Mouse (Mus musculus) intestine, embryonic 16.5 days (tissue): ENCODE measurements around the gene Mylip. TPM values are rescaled to one million over a fixed set of nuclear protein-coding genes. Genes with fewer than 3 reads are reported as not detected.

Experiments
- ATAC-seq: fragments of 200-750 bp; cut with Nextera tagmentation; 2 replicates; pipeline ENCODE4 v1.8.0; 2017; ENCODE audit warnings: moderate TSS enrichment, moderate library complexity
- H3K27ac ChIP-seq: fragments of 300-500 bp; sonication (generic); 2 replicates; pipeline ENCODE4 v1.5.1; 2014; ENCODE audit warnings: mild to moderate bottlenecking, low read length
- H3K27me3 ChIP-seq: fragments of 300-500 bp; sonication (generic); replicated peaks from 2 replicates; pipeline ENCODE4 v1.6.1; 2014; ENCODE audit warnings: low read length, control low read depth, mixed read lengths; ENCODE audit not compliant: control insufficient read depth, insufficient read depth
- H3K36me3 ChIP-seq: fragments of 300-500 bp; sonication (generic); 2 replicates; pipeline ENCODE4 v1.6.1; 2014; ENCODE audit warnings: low read length, control low read depth; ENCODE audit not compliant: control insufficient read depth, insufficient read depth
- H3K4me1 ChIP-seq: fragments of 300-500 bp; sonication (generic); 2 replicates; pipeline ENCODE4 v1.6.1; 2014; ENCODE audit warnings: low read length, control low read depth, mixed read lengths; ENCODE audit not compliant: control insufficient read depth, insufficient read depth
- H3K4me2 ChIP-seq: fragments of 300-500 bp; sonication (generic); 2 replicates; pipeline ENCODE4 v1.6.1; 2014; ENCODE audit warnings: low read depth, low read length, control low read depth
- H3K4me3 ChIP-seq: fragments of 300-500 bp; sonication (generic); 2 replicates; pipeline ENCODE4 v1.5.1; 2014; ENCODE audit warnings: mild to moderate bottlenecking, low read length
- H3K9ac ChIP-seq: fragments of 300-500 bp; sonication (generic); 2 replicates; pipeline ENCODE4 v1.6.1; 2014; ENCODE audit warnings: low read depth, low read length
- H3K9me3 ChIP-seq: fragments of 300-500 bp; sonication (generic); 2 replicates; pipeline ENCODE4 v1.6.1; 2016; ENCODE audit warnings: low read length, control low read depth; ENCODE audit not compliant: control insufficient read depth
- WGBS: fragments of 180-500 bp; shearing (Covaris S2); extraction: QIAGEN DNeasy Blood & Tissue Kit; methylation state at CpG from one replicate; pipeline ENCODE4 v1.1.7; 2014; 5-methylcytosine and 5-hydroxymethylcytosine counted together
- polyA plus RNA-seq: library from polyadenylated mRNA; unstranded; fragments of >200 nt; fragmentation: Nextera tagmentation; extraction: Ambion mirVana; gene quantifications from 2 replicates; pipeline ENCODE4 v1.2.1, GENCODE M21; 2015

Gene Mylip
- polyA plus RNA-seq, 1 experiment from 2014 or later: 6.6 TPM

DNA sequence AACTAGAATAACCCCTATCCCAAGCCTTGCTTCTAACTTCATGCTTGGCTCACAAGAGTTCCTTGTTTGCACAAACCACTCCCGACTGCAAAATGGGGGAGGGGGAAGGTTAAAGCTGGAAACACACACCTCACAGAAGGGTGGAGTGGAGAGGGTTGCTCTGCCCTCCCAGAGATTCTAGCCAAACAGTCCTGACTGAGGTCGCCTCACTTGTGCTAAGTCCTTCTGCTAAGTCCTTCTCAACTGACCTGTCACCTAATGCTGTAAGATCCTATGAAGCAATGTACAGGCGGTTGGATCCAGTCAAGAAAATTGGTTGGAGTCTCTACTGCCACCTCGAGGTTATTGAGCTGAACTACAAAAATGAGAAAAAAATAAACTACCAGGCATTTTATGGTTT, 52.9 kb downstream of the Mylip start:
- H3K4me3 ChIP-seq: no peak overlapping the region
- H3K4me1 ChIP-seq: peaks cover 3% of the 10 kb centered on the region; the same call in 1 of the 2 replicates
- no peaks in the 10 kb centered on the region for H3K36me3 ChIP-seq
- H3K9me3 ChIP-seq: no peaks in the 10 kb centered on the region
- WGBS: 26% methylated on average over 4 of the region's 4 CpGs
- no peak overlapping the region for H3K9ac ChIP-seq
- no peak overlapping the region for H3K27ac ChIP-seq
- peak overlapping the region; percentile 30; the same call in 1 of the 2 replicates for H3K4me2 ChIP-seq
- ATAC-seq: peak; percentile 67
- H3K27me3 ChIP-seq: no peaks in the 10 kb centered on the region

DNA sequence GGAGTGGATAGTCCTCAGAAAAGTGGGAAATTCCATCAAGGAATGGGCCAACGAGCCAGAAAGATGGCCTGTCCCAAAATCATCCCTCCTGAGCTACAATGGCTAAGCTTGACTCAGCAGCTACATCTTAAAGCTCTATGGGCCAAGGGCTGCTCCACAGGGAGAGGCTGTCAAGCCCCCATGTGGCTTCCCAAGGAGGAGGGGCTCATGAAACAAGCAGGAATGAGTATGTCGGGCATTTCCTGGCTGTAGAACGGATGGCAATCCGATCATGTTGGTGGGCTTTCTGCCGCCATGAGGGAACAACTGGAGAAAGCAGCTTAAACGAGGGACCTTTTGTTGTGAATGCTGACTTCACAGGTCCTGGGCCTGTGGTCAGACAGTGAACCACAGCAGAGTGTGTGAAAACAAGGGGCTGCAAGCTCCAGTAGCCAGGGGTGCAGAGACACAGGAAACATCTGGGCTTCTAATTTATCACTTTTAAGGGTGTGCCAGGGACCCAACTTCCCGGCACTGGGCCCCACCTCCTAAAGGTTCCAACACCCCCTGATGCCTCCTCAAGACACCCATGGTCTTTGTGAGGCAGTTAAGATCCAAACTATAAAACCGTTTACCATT, 53.5 kb downstream of the Mylip start:
- Histone ChIP-seq H3K27ac (no peak overlapping the region; the same call in 1 of the 2 replicates), H3K9ac (no peak overlapping the region), H3K4me2 (no peak overlapping the region), H3K36me3 (no peaks in the 10 kb centered on the region), H3K4me1 (peaks cover 3% of the 10 kb centered on the region; the same call in 1 of the 2 replicates), H3K9me3 (no peaks in the 10 kb centered on the region), H3K27me3 (no peaks in the 10 kb centered on the region), H3K4me3 (no peak overlapping the region)
- ATAC-seq: peak; percentile 26; the same call in 1 of the 2 replicates
- 58% methylated on average over 8 of the region's 8 CpGs for WGBS

- ATAC-seq: no peak
- WGBS: 79% methylated on average over 8 of the region's 8 CpGs
Observed at GRCm38 (mm10) chr13:45444220-45444619, 54.7 kb downstream of the Mylip start.

DNA sequence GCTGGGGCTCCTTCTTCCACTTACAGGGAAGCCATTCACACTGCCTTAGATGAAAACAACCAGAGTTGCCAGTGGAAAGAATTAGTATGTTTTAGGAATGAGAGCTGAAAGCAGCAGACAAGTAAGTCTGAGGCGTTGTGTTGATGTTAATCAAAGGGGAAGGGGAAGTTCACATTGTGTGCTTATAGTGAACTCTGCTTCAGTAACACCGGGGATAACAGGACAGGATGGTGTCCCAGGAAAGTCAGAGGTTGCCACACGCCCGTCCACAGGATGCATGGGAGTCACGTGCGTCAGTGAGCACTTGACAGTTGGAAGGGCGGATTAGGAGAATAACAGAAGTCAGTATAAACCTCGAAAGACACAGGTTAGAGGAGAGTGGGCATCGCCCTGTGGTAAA, 55.1 kb downstream of the Mylip start:
- Histone ChIP-seq H3K4me1 (peaks cover 3% of the 10 kb centered on the region; the same call in 1 of the 2 replicates), H3K27me3 (no peaks in the 10 kb centered on the region), H3K36me3 (no peaks in the 10 kb centered on the region), H3K9me3 (no peaks in the 10 kb centered on the region), H3K9ac (no peak overlapping the region), H3K27ac (no peak overlapping the region), H3K4me2 (no peak overlapping the region), H3K4me3 (no peak overlapping the region)
- no peak for ATAC-seq
- WGBS: 69% methylated on average over 9 of the region's 9 CpGs

More at GRCm38 (mm10) chr13:45444220-45444619, 54.7 kb downstream of the Mylip start:
- Histone ChIP-seq H3K4me1 (peaks cover 3% of the 10 kb centered on the region; the same call in 1 of the 2 replicates), H3K9me3 (no peaks in the 10 kb centered on the region), H3K4me3 (no peak overlapping the region), H3K36me3 (no peaks in the 10 kb centered on the region), H3K4me2 (no peak overlapping the region), H3K27ac (no peak overlapping the region), H3K9ac (no peak overlapping the region), H3K27me3 (no peaks in the 10 kb centered on the region)

DNA sequence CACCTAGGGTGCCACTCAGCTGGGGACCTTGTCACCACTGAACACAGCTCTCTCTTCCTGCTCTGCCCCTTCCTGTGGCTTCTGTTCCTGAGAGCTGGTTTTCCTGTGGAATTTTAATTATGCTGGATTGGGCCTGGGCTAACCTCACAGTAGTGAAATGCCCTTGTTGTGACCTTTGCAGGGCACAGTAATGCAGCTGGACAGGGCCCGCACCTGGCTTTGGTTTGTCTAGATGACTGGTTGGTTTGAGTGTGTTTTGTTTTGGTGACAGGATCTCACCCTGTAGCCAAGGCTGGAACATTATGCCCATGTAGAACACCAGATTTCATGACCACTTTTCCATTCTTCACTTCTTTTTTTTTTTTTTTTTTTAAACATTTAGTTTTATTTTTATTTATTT, 57.1 kb downstream of the Mylip start:
- H3K4me1 ChIP-seq: no peaks in the 10 kb centered on the region
- ATAC-seq: no peak
- H3K9ac ChIP-seq: no peak overlapping the region
- no peak overlapping the region for H3K4me2 ChIP-seq
- no peaks in the 10 kb centered on the region for H3K9me3 ChIP-seq
- 78% methylated on average over 1 of the region's 1 CpGs for WGBS
- H3K27ac ChIP-seq: no peak overlapping the region
- H3K36me3 ChIP-seq: no peaks in the 10 kb centered on the region
- H3K4me3 ChIP-seq: no peak overlapping the region
- H3K27me3 ChIP-seq: no peaks in the 10 kb centered on the region

- H3K36me3 ChIP-seq: no peaks in the 10 kb centered on the region
- no peak overlapping the region for H3K4me3 ChIP-seq
- 87% methylated on average over 7 of the region's 7 CpGs for WGBS
- H3K27ac ChIP-seq: no peak overlapping the region
- H3K9me3 ChIP-seq: no peaks in the 10 kb centered on the region
- H3K9ac ChIP-seq: no peak overlapping the region
- H3K4me1 ChIP-seq: peaks cover 32% of the 10 kb centered on the region
- H3K4me2 ChIP-seq: no peak overlapping the region
- H3K27me3 ChIP-seq: no peaks in the 10 kb centered on the region
- no peak for ATAC-seq
Observed at GRCm38 (mm10) chr13:45452437-45452836, 62.9 kb downstream of the Mylip start.

GRCm38 (mm10) chr13:45453033-45453432, 63.5 kb downstream of the Mylip start:
- Histone ChIP-seq H3K4me2 (no peak overlapping the region), H3K9ac (no peak overlapping the region), H3K27me3 (no peaks in the 10 kb centered on the region), H3K27ac (no peak overlapping the region), H3K36me3 (no peaks in the 10 kb centered on the region), H3K4me3 (no peak overlapping the region), H3K9me3 (no peaks in the 10 kb centered on the region), H3K4me1 (peaks cover 32% of the 10 kb centered on the region)
- 56% methylated on average over 9 of the region's 9 CpGs for WGBS
- ATAC-seq: no peak

DNA sequence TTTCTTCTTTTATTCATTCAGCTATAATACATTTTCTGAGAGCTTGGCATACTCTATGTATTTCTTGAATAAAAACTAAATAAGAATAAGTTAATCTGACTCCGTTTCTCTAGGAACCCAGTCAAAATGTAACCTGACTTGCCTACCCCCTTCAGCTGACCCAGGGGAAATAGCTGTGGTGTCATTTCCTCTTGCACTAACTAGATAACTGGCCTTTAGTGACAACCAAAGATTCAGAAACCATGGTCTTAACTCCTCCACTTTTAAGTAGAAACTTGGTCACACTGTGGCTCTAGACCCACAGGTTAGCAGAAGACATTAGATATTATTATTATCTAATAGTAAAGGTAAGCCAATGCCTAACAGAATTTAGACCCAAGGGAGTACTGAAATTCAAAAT, 64.5 kb downstream of the Mylip start:
- 81% methylated on average over 1 of the region's 1 CpGs for WGBS
- no peaks in the 10 kb centered on the region for H3K9me3 ChIP-seq
- H3K4me2 ChIP-seq: no peak overlapping the region
- peak overlapping the region; percentile 95 for H3K27ac ChIP-seq
- no peak for ATAC-seq
- H3K36me3 ChIP-seq: no peaks in the 10 kb centered on the region
- no peak overlapping the region for H3K4me3 ChIP-seq
- H3K9ac ChIP-seq: no peak overlapping the region
- H3K27me3 ChIP-seq: no peaks in the 10 kb centered on the region
- peaks cover 32% of the 10 kb centered on the region for H3K4me1 ChIP-seq

DNA sequence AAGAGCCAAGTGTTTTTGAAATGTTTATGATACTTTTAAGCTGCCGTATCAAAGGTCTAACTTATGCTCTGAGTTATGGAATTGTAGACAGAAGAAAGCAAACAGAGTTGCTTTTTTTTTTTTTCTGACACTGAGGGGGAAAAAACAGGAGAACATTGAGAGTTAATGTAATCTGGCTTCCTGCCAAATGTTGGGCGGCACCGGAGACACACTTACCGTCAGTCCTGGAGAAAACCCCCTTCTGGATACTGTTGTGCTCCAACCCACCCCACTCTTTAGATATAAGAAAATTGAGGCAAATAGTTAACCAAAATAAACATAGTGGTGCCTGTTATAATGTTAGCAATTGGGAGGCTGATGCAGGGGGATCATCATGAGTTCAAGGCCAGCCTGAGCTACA, 65.1 kb downstream of the Mylip start:
- Histone ChIP-seq H3K27ac (peak overlapping the region; percentile 95), H3K9ac (no peak overlapping the region; the same call in 1 of the 2 replicates), H3K27me3 (no peaks in the 10 kb centered on the region), H3K9me3 (no peaks in the 10 kb centered on the region), H3K4me3 (no peak overlapping the region), H3K36me3 (no peaks in the 10 kb centered on the region), H3K4me2 (peak overlapping the region; percentile 43), H3K4me1 (peaks cover 32% of the 10 kb centered on the region)
- peak; percentile 49 for ATAC-seq
- WGBS: 6% methylated on average over 4 of the region's 4 CpGs
